Mouse (Mus musculus) forebrain, embryonic 13.5 days (tissue): ENCODE data around the gene Slc48a1. TPM values are rescaled to one million over a fixed set of nuclear protein-coding genes. Genes with fewer than 3 reads are reported as not detected.

Source experiments
- ATAC-seq: fragments of 200-750 bp; cut with Nextera tagmentation; 2 replicates; pipeline ENCODE4 v1.8.0; 2017
- H3K27ac ChIP-seq: fragments of 300-500 bp; sonication (generic); 2 replicates; pipeline ENCODE4 v1.5.1; 2015; ENCODE audit warnings: inconsistent platforms, mild to moderate bottlenecking, moderate library complexity
- H3K27me3 ChIP-seq: fragments of 300-500 bp; sonication (generic); 2 replicates; pipeline ENCODE4 v1.6.1; 2015; ENCODE audit warnings: mild to moderate bottlenecking, inconsistent platforms
- H3K36me3 ChIP-seq: fragments of 300-500 bp; sonication (generic); 2 replicates; pipeline ENCODE4 v1.6.1; 2015; ENCODE audit warnings: mild to moderate bottlenecking, inconsistent platforms; ENCODE audit not compliant: poor library complexity, severe bottlenecking
- H3K4me1 ChIP-seq: fragments of 300-500 bp; sonication (generic); 2 replicates; pipeline ENCODE4 v1.6.1; 2015; ENCODE audit warnings: inconsistent platforms
- H3K4me2 ChIP-seq: fragments of 300-500 bp; sonication (generic); 2 replicates; pipeline ENCODE4 v1.6.1; 2015; ENCODE audit warnings: inconsistent platforms, mild to moderate bottlenecking, moderate library complexity
- H3K4me3 ChIP-seq: fragments of 300-500 bp; sonication (generic); 2 replicates; pipeline ENCODE4 v1.5.1; 2015; ENCODE audit warnings: mild to moderate bottlenecking, inconsistent platforms
- H3K9ac ChIP-seq: fragments of 300-500 bp; sonication (generic); 2 replicates; pipeline ENCODE4 v1.6.1; 2015; ENCODE audit warnings: mild to moderate bottlenecking, inconsistent platforms
- H3K9me3 ChIP-seq: fragments of 300-500 bp; sonication (generic); replicated peaks from 2 replicates; pipeline ENCODE4 v1.6.1; 2016; ENCODE audit warnings: inconsistent platforms
- WGBS: fragments of 180-500 bp; shearing (Covaris S2); methylation state at CpG from one replicate; pipeline ENCODE4 v1.1.7; 2015; 5-methylcytosine and 5-hydroxymethylcytosine counted together
- polyA plus RNA-seq: library from polyadenylated mRNA; unstranded; fragments of >200 nt; fragmentation: Nextera tagmentation; extraction: Ambion mirVana; gene quantifications from 2 replicates; pipeline ENCODE4 v1.2.1, GENCODE M21; 2015

Gene Slc48a1
- polyA plus RNA-seq, 1 experiment from 2014 or later = 45.2 TPM

- H3K36me3 ChIP-seq = peaks cover 9% of the 10 kb centered on the region; the same call in 1 of the 2 replicates
- H3K27me3 ChIP-seq = 0 out of 2 replicates have a peak, but pooled peaks cover 3% of the 10 kb centered on the region
- no peaks in the 10 kb centered on the region for H3K9me3 ChIP-seq
- WGBS = 13% methylated on average over 29 of the region's 29 CpGs
- no peak; the same call in 1 of the 2 replicates for ATAC-seq
- H3K4me3 ChIP-seq = peak overlapping the region; percentile 16
- no peak overlapping the region for H3K27ac ChIP-seq
- peak overlapping the region; percentile 50 for H3K4me2 ChIP-seq
- H3K4me1 ChIP-seq = peaks cover 76% of the 10 kb centered on the region
- peak overlapping the region; percentile 48 for H3K9ac ChIP-seq
These were observed 47.0 kb downstream of the Slc48a1 start for GRCm38 (mm10) chr15:97825071-97825940.

- Histone ChIP-seq H3K27ac (no peak overlapping the region), H3K4me2 (peak overlapping the region; percentile 50), H3K4me3 (no peak overlapping the region), H3K27me3 (0 out of 2 replicates have a peak, but pooled peaks cover 3% of the 10 kb centered on the region), H3K36me3 (0 out of 2 replicates have a peak, but pooled peaks cover 5% of the 10 kb centered on the region), H3K9ac (peak overlapping the region; percentile 48), H3K9me3 (no peaks in the 10 kb centered on the region), H3K4me1 (peaks cover 81% of the 10 kb centered on the region)
- no peak for ATAC-seq
- 56% methylated on average over 12 of the region's 12 CpGs for WGBS
These were observed 47.7 kb downstream of the Slc48a1 start for GRCm38 (mm10) chr15:97825941-97826587.

GRCm38 (mm10) chr15:97826588-97827261 is 48.4 kb downstream of the Slc48a1 start:
- ATAC-seq = no peak
- Histone ChIP-seq H3K36me3 (0 out of 2 replicates have a peak, but pooled peaks cover 5% of the 10 kb centered on the region), H3K4me3 (no peak overlapping the region), H3K9ac (0 out of 2 replicates have a peak overlapping the region, but pooled peaks have one; percentile 48), H3K27ac (no peak overlapping the region), H3K4me2 (no peak overlapping the region), H3K27me3 (0 out of 2 replicates have a peak, but pooled peaks cover 3% of the 10 kb centered on the region), H3K4me1 (peaks cover 75% of the 10 kb centered on the region), H3K9me3 (no peaks in the 10 kb centered on the region)
- WGBS = 72% methylated on average over 5 of the region's 5 CpGs

- Histone ChIP-seq H3K36me3 (0 out of 2 replicates have a peak, but pooled peaks cover 5% of the 10 kb centered on the region), H3K4me3 (no peak overlapping the region), H3K4me2 (no peak overlapping the region), H3K27ac (no peak overlapping the region), H3K9me3 (no peaks in the 10 kb centered on the region), H3K27me3 (peaks cover 5% of the 10 kb centered on the region; the same call in 1 of the 2 replicates), H3K9ac (no peak overlapping the region), H3K4me1 (peaks cover 73% of the 10 kb centered on the region)
- 88% methylated on average over 8 of the region's 8 CpGs for WGBS
- no peak for ATAC-seq
These were observed 49.1 kb downstream of the Slc48a1 start for GRCm38 (mm10) chr15:97827401-97827800.

GRCm38 (mm10) chr15:97828221-97828842 is 50.0 kb downstream of the Slc48a1 start:
- Histone ChIP-seq H3K27ac (no peak overlapping the region; the same call in 1 of the 2 replicates), H3K9me3 (no peaks in the 10 kb centered on the region), H3K36me3 (0 out of 2 replicates have a peak, but pooled peaks cover 5% of the 10 kb centered on the region), H3K4me2 (peak overlapping the region; percentile 77; the same call in 1 of the 2 replicates), H3K9ac (peak overlapping the region; percentile 34; the same call in 1 of the 2 replicates), H3K27me3 (peaks cover 11% of the 10 kb centered on the region), H3K4me3 (no peak overlapping the region), H3K4me1 (peaks cover 72% of the 10 kb centered on the region)
- ATAC-seq = no peak
- 50% methylated on average over 6 of the region's 6 CpGs for WGBS

GRCm38 (mm10) chr15:97828901-97829338 is 50.6 kb downstream of the Slc48a1 start:
- 64% methylated on average over 5 of the region's 5 CpGs for WGBS
- Histone ChIP-seq H3K27ac (no peak overlapping the region; the same call in 1 of the 2 replicates), H3K9ac (peak overlapping the region; percentile 34), H3K9me3 (no peaks in the 10 kb centered on the region), H3K4me1 (peaks cover 67% of the 10 kb centered on the region), H3K36me3 (0 out of 2 replicates have a peak, but pooled peaks cover 5% of the 10 kb centered on the region), H3K4me3 (no peak overlapping the region), H3K27me3 (peaks cover 14% of the 10 kb centered on the region), H3K4me2 (peak overlapping the region; percentile 77)
- ATAC-seq = no peak

- 0 out of 2 replicates have a peak overlapping the region, but pooled peaks have one; percentile 83 for H3K4me3 ChIP-seq
- H3K9ac ChIP-seq = 0 out of 2 replicates have a peak overlapping the region, but pooled peaks have one; percentile 98
- H3K27ac ChIP-seq = no peak overlapping the region
- H3K27me3 ChIP-seq = peaks cover 14% of the 10 kb centered on the region
- H3K36me3 ChIP-seq = 0 out of 2 replicates have a peak, but pooled peaks cover 5% of the 10 kb centered on the region
- ATAC-seq = no peak
- H3K4me2 ChIP-seq = peak overlapping the region; percentile 77
- 61% methylated on average over 2 of the region's 2 CpGs for WGBS
- no peaks in the 10 kb centered on the region for H3K9me3 ChIP-seq
- H3K4me1 ChIP-seq = peaks cover 61% of the 10 kb centered on the region
These were observed 51.1 kb downstream of the Slc48a1 start for GRCm38 (mm10) chr15:97829432-97829831.

- H3K27me3 ChIP-seq = peaks cover 14% of the 10 kb centered on the region
- 13% methylated on average over 12 of the region's 12 CpGs for WGBS
- H3K36me3 ChIP-seq = 0 out of 2 replicates have a peak, but pooled peaks cover 5% of the 10 kb centered on the region
- peak overlapping the region; percentile 98 for H3K9ac ChIP-seq
- H3K27ac ChIP-seq = peak overlapping the region; percentile 93
- peak overlapping the region; percentile 83 for H3K4me3 ChIP-seq
- no peaks in the 10 kb centered on the region for H3K9me3 ChIP-seq
- H3K4me1 ChIP-seq = peaks cover 53% of the 10 kb centered on the region
- H3K4me2 ChIP-seq = peak overlapping the region; percentile 77
- no peak for ATAC-seq
These were observed 52.0 kb downstream of the Slc48a1 start for GRCm38 (mm10) chr15:97830253-97830787.

- Histone ChIP-seq H3K4me1 (peaks cover 48% of the 10 kb centered on the region), H3K36me3 (0 out of 2 replicates have a peak, but pooled peaks cover 5% of the 10 kb centered on the region), H3K9me3 (no peaks in the 10 kb centered on the region), H3K4me3 (peak overlapping the region; percentile 83), H3K27me3 (peaks cover 14% of the 10 kb centered on the region), H3K9ac (peak overlapping the region; percentile 98), H3K4me2 (peak overlapping the region; percentile 77), H3K27ac (peak overlapping the region; percentile 93)
- peak; percentile 56 for ATAC-seq
- WGBS = 0% methylated on average over 33 of the region's 39 CpGs
These were observed 52.5 kb downstream of the Slc48a1 start for GRCm38 (mm10) chr15:97830788-97831241.

- Histone ChIP-seq H3K9me3 (no peaks in the 10 kb centered on the region), H3K27ac (peak overlapping the region; percentile 93), H3K36me3 (0 out of 2 replicates have a peak, but pooled peaks cover 3% of the 10 kb centered on the region), H3K27me3 (peaks cover 11% of the 10 kb centered on the region), H3K9ac (peak overlapping the region; percentile 98), H3K4me3 (peak overlapping the region; percentile 83), H3K4me2 (peak overlapping the region; percentile 77), H3K4me1 (peaks cover 44% of the 10 kb centered on the region)
- peak; percentile 84 for ATAC-seq
- under 1% methylated on average over 59 of the region's 84 CpGs for WGBS
These were observed 53.1 kb downstream of the Slc48a1 start for GRCm38 (mm10) chr15:97831242-97831986.
